Mouse (Mus musculus) left cerebral cortex, adult 11 months (tissue): ENCODE measurements around the gene Acap1.
A peak's percentile ranks its signal among the peaks of the same experiment; 100 is the strongest.

Experiments
- DNase-seq: peaks from one replicate; pipeline ENCODE4 v3.0.0; 2022; ENCODE audit warnings: low spot score

Acap1 gene

GRCm38 (mm10) chr11:69902972-69903371, 7.6 kb upstream of the Acap1 start:
- no peak for DNase-seq

GRCm38 (mm10) chr11:69901993-69902392, 6.7 kb upstream of the Acap1 start:
- no peak for DNase-seq

- DNase-seq: peak; percentile 97
Observed at GRCm38 (mm10) chr11:69901406-69901846, 6.1 kb upstream of the Acap1 start.

GRCm38 (mm10) chr11:69900471-69901405, 5.4 kb upstream of the Acap1 start, which contains the start of the genes 2810408A11Rik and Neurl4:
TSS of gene 2810408A11Rik (minus strand) at chr11:69900987.
TSS of gene Neurl4 (plus strand) at chr11:69901072.
- DNase-seq: peak; percentile 87

- DNase-seq: no peak
Observed at GRCm38 (mm10) chr11:69899870-69900269, 4.5 kb upstream of the Acap1 start.

- DNase-seq: no peak
Observed at GRCm38 (mm10) chr11:69894671-69895070, 668 bp downstream of the Acap1 start.

GRCm38 (mm10) chr11:69891482-69891881, 3.9 kb downstream of the Acap1 start:
- DNase-seq: no peak

GRCm38 (mm10) chr11:69886907-69887635, 8.3 kb downstream of the Acap1 start:
- DNase-seq: no peak

GRCm38 (mm10) chr11:69884663-69885062, 10.7 kb downstream of the Acap1 start:
- DNase-seq: no peak

GRCm38 (mm10) chr11:69884240-69884639, 11.1 kb downstream of the Acap1 start:
- DNase-seq: no peak

- DNase-seq: no peak
Observed at GRCm38 (mm10) chr11:69883527-69884151, 11.7 kb downstream of the Acap1 start.

- DNase-seq: no peak
Observed at GRCm38 (mm10) chr11:69883066-69883465, 12.3 kb downstream of the Acap1 start.

GRCm38 (mm10) chr11:69881787-69882670, 13.3 kb downstream of the Acap1 start:
- no peak for DNase-seq

GRCm38 (mm10) chr11:69880853-69881603, 14.3 kb downstream of the Acap1 start, which contains the start of gene Kctd11:
TSS of gene Kctd11 (minus strand) at chr11:69881406.
- DNase-seq: peak; percentile 54

GRCm38 (mm10) chr11:69880506-69880852, 14.9 kb downstream of the Acap1 start:
- DNase-seq: no peak

- no peak for DNase-seq
Observed at GRCm38 (mm10) chr11:69879711-69880110, 15.6 kb downstream of the Acap1 start.

GRCm38 (mm10) chr11:69878952-69879351, 16.4 kb downstream of the Acap1 start:
- no peak for DNase-seq

- DNase-seq: no peak
Observed at GRCm38 (mm10) chr11:69878399-69878798, 16.9 kb downstream of the Acap1 start.

- DNase-seq: no peak
Observed at GRCm38 (mm10) chr11:69877878-69878277, 17.5 kb downstream of the Acap1 start, which contains the start of gene Tmem95. TSS of gene Tmem95 (minus strand) at chr11:69878018.

- DNase-seq: no peak
Observed at GRCm38 (mm10) chr11:69876867-69877266, 18.5 kb downstream of the Acap1 start.
